Mouse (Mus musculus) urinary bladder, adult 18-20 months (tissue): Measurements from ENCODE around the gene Clcf1.
"Not testable (repeated sequence)": the region's sequence is repeated elsewhere in the genome, so short reads cannot be mapped to it uniquely, and the experiment has no call there.

Experiments
- DNase-seq, 2 experiments: peaks; one replicate each; pipeline ENCODE4 v3.0.0; 2022; ENCODE audit warnings: low spot score in 2 of 2, mixed read lengths in 2 of 2

Gene Clcf1

DNA sequence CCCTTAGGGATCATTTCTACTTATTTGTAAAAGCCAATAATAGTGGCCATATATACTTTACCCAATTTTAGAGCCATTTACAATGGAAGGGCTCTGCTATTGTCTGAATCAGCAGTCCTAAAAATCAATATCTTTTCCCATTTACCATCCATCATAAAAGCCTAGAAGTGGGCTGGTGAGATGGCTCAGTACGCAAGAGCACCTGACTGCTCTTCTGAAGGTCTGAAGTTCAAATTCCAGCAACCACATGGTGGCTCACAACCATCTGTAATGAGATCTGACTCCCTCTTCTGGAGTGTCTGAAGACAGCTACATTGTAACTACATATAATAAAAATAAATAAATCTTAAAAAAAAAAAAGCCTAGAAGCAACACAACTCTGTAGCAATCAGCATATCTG is 34.6 kb downstream of the Clcf1 start:
- DNase-seq: not testable (repeated sequence)

- no peak for DNase-seq
Measured at GRCm38 (mm10) chr19:4254230-4254629, 40.2 kb downstream of the Clcf1 start.

DNA sequence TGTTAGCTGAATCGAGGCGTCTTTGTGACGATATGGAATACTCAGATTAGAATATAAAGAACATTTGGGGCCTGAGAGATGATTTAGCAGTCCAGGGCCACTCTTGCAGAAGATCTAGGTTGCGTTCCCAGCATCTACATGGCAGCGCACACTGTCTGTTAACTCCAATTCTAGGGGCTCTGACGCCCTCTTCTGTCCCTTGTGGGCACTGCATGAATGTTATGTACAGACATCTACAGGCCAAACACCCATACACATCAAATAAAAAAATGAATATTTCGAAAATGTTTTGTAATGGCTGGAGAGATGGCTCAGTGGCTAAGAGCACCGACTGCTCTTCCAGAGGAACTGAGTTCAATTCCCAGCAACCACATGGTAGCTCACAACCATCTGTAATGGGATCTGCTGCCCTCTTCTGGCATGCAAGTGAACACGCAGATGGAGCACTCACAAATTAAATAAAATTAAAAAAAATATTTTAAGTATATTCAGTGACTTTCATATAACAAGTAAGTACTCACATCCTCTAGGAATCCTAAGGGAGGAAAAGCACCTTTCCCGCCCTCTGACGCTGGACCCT is 41.6 kb downstream of the Clcf1 start:
- no peak for DNase-seq

GRCm38 (mm10) chr19:4257216-4257896 is 43.3 kb downstream of the Clcf1 start:
- peak; percentile 81 to 85 for DNase-seq

DNA sequence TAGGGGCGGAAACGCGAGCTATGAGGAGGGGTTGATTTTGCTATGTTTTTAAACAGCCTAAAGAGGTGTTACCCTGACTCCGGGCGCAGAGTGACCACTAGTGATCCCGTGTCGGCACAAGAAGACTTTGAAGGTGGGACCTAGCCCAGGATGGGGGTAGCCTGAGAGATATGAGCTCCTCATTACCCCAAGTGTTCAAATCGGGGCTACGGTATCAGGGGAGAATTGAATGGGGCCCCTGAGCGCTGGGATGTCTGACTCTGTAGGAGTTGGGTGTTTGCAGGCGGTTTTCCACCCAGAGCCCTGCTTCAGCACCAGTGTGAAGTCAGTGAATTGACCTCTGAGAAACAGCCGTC is 43.8 kb downstream of the Clcf1 start:
- no peak for DNase-seq

DNA sequence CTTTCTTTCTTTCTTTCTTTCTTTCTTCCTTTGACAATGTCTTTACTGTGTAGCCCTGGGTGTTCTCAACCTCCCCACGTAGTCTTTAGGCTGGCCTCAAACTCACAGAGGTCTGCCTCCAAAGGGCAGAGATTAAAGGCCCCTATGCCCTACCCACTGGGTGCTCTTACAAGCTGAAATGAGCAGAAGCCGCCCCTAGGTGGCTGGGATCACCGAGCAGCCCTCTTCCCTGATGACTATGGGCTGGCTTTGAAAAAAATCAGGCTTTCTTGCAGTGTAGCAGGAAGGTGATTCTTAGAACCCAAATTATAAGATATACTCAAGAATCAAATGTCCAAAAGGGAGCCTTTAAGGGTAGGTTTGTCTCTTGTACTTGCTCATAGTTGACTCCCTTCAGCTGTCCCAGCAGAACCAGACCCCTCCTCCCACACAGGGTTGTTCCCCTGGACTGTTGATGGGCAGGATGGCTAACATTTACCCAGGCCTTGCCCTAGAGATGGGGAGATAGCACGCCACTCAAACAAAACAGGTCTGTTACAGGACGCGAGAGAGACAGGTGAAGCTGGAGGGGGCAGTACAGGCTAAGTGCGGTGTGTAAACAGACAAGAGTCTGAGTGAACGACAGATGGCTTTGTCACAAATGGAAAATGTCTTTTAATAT is 47.1 kb downstream of the Clcf1 start:
- peak in 1 of 2 experiments; percentile 65 for DNase-seq

GRCm38 (mm10) chr19:4262756-4263155 is 48.7 kb downstream of the Clcf1 start:
- DNase-seq: no peak

GRCm38 (mm10) chr19:4263702-4264101 is 49.7 kb downstream of the Clcf1 start:
- DNase-seq: no peak

DNA sequence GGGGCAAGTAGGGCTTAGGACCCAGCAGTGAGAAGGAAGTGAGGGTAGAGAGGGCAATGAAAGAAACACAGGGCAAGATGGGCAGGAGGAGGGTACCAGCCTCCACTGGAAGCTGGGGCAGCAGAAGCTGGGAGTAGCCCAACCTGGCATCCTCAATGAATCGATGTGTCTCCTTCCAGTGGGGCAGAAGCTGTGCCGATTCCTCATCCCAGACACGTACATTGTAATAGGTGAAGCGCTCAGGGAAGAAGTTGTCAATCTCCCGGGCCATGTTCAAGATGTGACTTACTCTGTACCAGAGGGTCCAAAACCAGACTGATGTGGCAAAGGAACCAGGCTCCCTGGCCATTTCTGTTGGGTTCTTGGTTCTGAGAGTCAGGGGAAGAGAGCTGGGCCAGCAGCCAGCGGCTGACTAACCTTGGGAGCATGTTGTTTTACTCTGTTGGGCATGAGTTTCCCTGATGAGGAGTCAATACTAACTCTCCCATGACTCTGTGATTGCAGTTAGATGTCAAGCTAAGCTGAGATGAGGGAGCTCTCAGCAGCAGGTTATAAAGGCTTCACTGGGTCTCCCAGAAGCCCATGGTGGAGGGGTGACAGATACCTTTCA is 50.2 kb downstream of the Clcf1 start:
- DNase-seq: no peak

DNA sequence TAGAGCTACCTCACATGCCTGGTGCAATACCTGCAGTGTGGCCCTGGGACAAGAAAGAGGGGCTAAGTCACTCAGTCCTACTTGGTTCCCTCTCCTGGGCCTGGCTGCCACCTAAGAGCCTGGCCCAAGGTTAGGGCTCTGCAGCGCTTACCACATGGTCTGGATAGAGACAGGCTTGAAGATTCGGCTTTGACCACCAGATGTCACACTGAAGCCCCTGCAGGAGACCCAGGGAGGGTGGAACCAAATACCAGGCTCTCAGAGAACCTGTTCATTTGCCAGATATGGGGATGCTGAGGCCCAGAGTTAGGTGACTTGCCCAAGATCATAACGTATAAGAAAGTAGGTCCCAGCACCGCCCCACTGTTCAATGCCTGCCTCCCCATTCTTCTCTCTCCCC is 51.9 kb downstream of the Clcf1 start:
- no peak for DNase-seq

DNA sequence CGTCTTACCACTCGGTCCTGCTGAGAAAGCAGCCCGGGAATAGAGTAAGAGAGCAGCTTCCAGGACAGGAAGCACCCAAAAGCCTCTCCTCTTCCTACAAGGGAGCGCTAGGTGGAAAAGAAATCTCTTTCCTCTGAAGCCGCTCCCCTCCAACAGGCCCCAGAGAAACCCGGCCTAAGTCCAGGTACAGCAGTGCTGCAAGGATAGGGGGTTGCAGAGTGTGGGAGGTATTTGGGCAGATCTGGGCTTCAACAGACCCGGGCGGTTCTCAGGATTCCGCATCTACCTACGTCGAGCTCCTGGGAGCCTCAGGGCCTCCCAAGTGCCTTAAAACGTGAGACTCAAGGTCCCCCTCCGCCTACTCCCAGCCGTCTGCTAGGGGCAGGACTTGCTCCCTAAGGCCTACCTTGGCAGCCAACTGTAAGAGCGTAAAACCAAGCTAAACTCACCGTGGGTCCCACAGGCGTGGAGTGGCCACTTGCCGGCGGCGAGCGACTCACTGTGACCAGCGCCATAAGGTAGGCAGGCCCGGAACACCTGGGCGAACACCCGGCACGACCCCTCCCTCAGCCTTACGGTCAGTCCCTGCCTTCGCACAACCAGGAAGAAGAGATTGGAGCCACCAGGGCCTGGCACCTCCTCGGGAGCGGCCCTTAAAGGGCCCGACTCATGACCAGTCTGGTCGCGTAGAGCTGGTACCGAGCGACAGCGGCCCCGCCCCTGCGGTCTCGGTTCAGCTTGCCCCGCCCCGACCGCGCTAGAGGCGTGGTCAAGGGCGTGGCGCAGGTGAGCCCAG is 54.7 kb downstream of the Clcf1 start, which contains the start of gene Ssh3:
Gene Ssh3 (minus strand): TSS at position 615 of the 796 bp plus-strand sequence.
- peak; percentile 79 to 82 for DNase-seq

GRCm38 (mm10) chr19:4270187-4270586 is 56.1 kb downstream of the Clcf1 start:
- DNase-seq: no peak

GRCm38 (mm10) chr19:4270972-4271371 is 56.9 kb downstream of the Clcf1 start:
- no peak for DNase-seq
